Mouse (Mus musculus) CH12.LX (cell line): ENCODE results near the gene Duoxa2.

Experiments used
- CHD1 ChIP-seq: IDR thresholded peaks from 2 replicates; pipeline ENCODE4 v1.6.1; 2012; ENCODE audit warnings: low read depth, low read length, improper control_type of control experiment, inconsistent platforms
- CHD2 ChIP-seq: IDR thresholded peaks from 2 replicates; pipeline ENCODE4 v1.6.1; 2011; ENCODE audit warnings: low read length, improper control_type of control experiment
- CTCF ChIP-seq, 2 experiments: IDR thresholded peaks in 1 of 2; conservative IDR thresholded peaks in 1 of 2; 2 replicates each; pipeline ENCODE4 v1.5.1; 2011 to 2012; ENCODE audit warnings: low read depth in 2 of 2, low read length in 2 of 2, improper control_type of control experiment in 1 of 2, inconsistent platforms in 1 of 2, mild to moderate bottlenecking in 1 of 2, moderate library complexity in 1 of 2
- EP300 ChIP-seq: IDR thresholded peaks from 2 replicates; pipeline ENCODE4 v1.6.1; 2011; ENCODE audit warnings: low read length, improper control_type of control experiment
- HCFC1 ChIP-seq: IDR thresholded peaks from 2 replicates; pipeline ENCODE4 v1.6.1; 2012; ENCODE audit warnings: low read depth, mild to moderate bottlenecking, inconsistent platforms, low read length, improper control_type of control experiment
- MAFK ChIP-seq: IDR thresholded peaks from 2 replicates; pipeline ENCODE4 v1.6.1; 2011; ENCODE audit warnings: low read length, improper control_type of control experiment; ENCODE audit not compliant: insufficient replicate concordance
- NELFE ChIP-seq: IDR thresholded peaks from 2 replicates; pipeline ENCODE4 v1.6.1; 2011; ENCODE audit warnings: low read depth, low read length, improper control_type of control experiment
- POLR2A ChIP-seq: IDR thresholded peaks from 2 replicates; pipeline ENCODE4 v1.6.1; 2011; ENCODE audit warnings: low read depth, mild to moderate bottlenecking, improper control_type of control experiment, low read length
- RAD21 ChIP-seq: IDR thresholded peaks from 2 replicates; pipeline ENCODE4 v1.6.1; 2011; ENCODE audit warnings: low read depth, mild to moderate bottlenecking, low read length, improper control_type of control experiment, moderate library complexity
- SIN3A ChIP-seq: IDR thresholded peaks from 2 replicates; pipeline ENCODE4 v1.6.1; 2012; ENCODE audit warnings: low read length, improper control_type of control experiment, inconsistent platforms
- TBP ChIP-seq: conservative IDR thresholded peaks from 2 replicates; pipeline ENCODE4 v1.6.1; 2011; ENCODE audit warnings: low read depth, low read length, improper control_type of control experiment
- TCF12 ChIP-seq: IDR thresholded peaks from 2 replicates; pipeline ENCODE4 v1.6.1; 2014; ENCODE audit warnings: low read depth, mild to moderate bottlenecking, inconsistent platforms, low read length, improper control_type of control experiment

DNA sequence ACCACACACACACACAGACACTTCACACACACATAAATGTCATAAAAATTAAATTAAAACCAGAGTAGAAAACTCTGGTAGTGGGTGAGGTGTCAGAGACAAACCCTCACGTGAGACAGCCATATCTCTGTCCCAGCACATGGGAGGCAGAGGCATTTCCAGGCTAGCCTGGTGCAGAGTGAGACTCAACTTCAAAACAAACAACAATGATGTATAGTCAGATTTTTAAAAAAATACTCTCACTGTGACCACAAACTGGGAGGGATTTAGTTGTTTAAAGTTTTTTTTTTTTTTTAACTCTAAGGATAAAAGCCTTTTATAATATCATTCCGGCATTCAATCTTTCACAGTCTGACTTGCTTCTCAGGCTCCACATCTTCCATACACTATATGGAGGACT is 26.7 kb downstream of the Duoxa2 start:
- TF ChIP-seq MAFK: no peak
- TF ChIP-seq RAD21: no peak
- no peak for TF ChIP-seq HCFC1
- TF ChIP-seq TBP: no peak
- TF ChIP-seq EP300: no peak
- TF ChIP-seq CTCF (conservative IDR thresholded peaks at IDR 0.05 in 1 of 2, IDR thresholded peaks at IDR 0.05 in 1 of 2; ENCODE audit: low read depth in 2 of 2, low read length in 2 of 2): no peak
- TF ChIP-seq CHD1: no peak
- TF ChIP-seq TCF12: no peak
- no peak for TF ChIP-seq CHD2
- TF ChIP-seq POLR2A: no peak
- TF ChIP-seq SIN3A: no peak
- no peak for TF ChIP-seq NELFE
